Mouse (Mus musculus) intestine, postnatal 0 days (tissue): ENCODE measurements around the gene Endod1. TPM values are rescaled to one million over a fixed set of nuclear protein-coding genes. Genes with fewer than 3 reads are reported as not detected.
A peak's percentile ranks its signal among the peaks of the same experiment; 100 is the strongest.
"Not testable (repeated sequence)": the region's sequence is repeated elsewhere in the genome, so short reads cannot be mapped to it uniquely, and the experiment has no call there.

Experiments
- ATAC-seq: fragments of 200-750 bp; cut with Nextera tagmentation; 2 replicates; pipeline ENCODE4 v1.8.0; 2017; ENCODE audit warnings: mild to moderate bottlenecking, moderate TSS enrichment, moderate library complexity
- H3K27ac ChIP-seq: fragments of 300-500 bp; sonication (generic); 2 replicates; pipeline ENCODE4 v1.5.1; 2014; ENCODE audit warnings: mild to moderate bottlenecking, low read depth, low read length, moderate library complexity
- H3K27me3 ChIP-seq: fragments of 300-500 bp; sonication (generic); replicated peaks from 2 replicates; pipeline ENCODE4 v1.6.1; 2014; ENCODE audit warnings: low read length, mixed read lengths; ENCODE audit not compliant: control insufficient read depth, insufficient read depth
- H3K36me3 ChIP-seq: fragments of 300-500 bp; sonication (generic); 2 replicates; pipeline ENCODE4 v1.6.1; 2014; ENCODE audit warnings: mild to moderate bottlenecking, moderate library complexity; ENCODE audit not compliant: control insufficient read depth, insufficient read depth
- H3K4me1 ChIP-seq: fragments of 300-500 bp; sonication (generic); replicated peaks from 2 replicates; pipeline ENCODE4 v1.6.1; 2014; ENCODE audit warnings: antibody characterized with exemption, low read length, mixed read lengths; ENCODE audit not compliant: control insufficient read depth, insufficient read depth
- H3K4me2 ChIP-seq: fragments of 300-500 bp; sonication (generic); replicated peaks from 2 replicates; pipeline ENCODE4 v1.6.1; 2014; ENCODE audit warnings: low read depth, mild to moderate bottlenecking, moderate library complexity
- H3K4me3 ChIP-seq: fragments of 300-500 bp; sonication (generic); 2 replicates; pipeline ENCODE4 v1.5.1; 2014; ENCODE audit warnings: low read depth, low read length
- H3K9ac ChIP-seq: fragments of 300-500 bp; sonication (generic); 2 replicates; pipeline ENCODE4 v1.6.1; 2014; ENCODE audit warnings: mild to moderate bottlenecking, low read depth, low read length
- H3K9me3 ChIP-seq: fragments of 300-500 bp; sonication (generic); 2 replicates; pipeline ENCODE4 v1.6.1; 2016; ENCODE audit warnings: mixed run types; ENCODE audit not compliant: control insufficient read depth
- CTCF ChIP-seq: sonication (generic); IDR thresholded peaks from 2 replicates; pipeline ENCODE4 v1.5.1; 2016; ENCODE audit warnings: low read depth, mild to moderate bottlenecking, control low read depth, antibody characterized with exemption, moderate library complexity
- WGBS: fragments of 180-500 bp; shearing (Covaris S2); extraction: QIAGEN DNeasy Blood & Tissue Kit; methylation state at CpG from one replicate; pipeline ENCODE4 v1.1.7; 2014; 5-methylcytosine and 5-hydroxymethylcytosine counted together
- polyA plus RNA-seq: library from polyadenylated mRNA; unstranded; fragments of >200 nt; fragmentation: Nextera tagmentation; extraction: Ambion mirVana; gene quantifications from 2 replicates; pipeline ENCODE4 v1.2.1, GENCODE M21; 2015

The Endod1 gene
- polyA plus RNA-seq, 1 experiment from 2014 or later: 36.8 TPM

- no peaks in the 10 kb centered on the region for H3K4me1 ChIP-seq
- no peak for ATAC-seq
Measured at GRCm38 (mm10) chr9:14349380-14349779, 31.9 kb downstream of the Endod1 start.

GRCm38 (mm10) chr9:14348416-14348815, 32.9 kb downstream of the Endod1 start:
- Histone ChIP-seq H3K4me2 (no peak overlapping the region), H3K27ac (no peak overlapping the region), H3K36me3 (no peaks in the 10 kb centered on the region), H3K9ac (no peak overlapping the region), H3K4me1 (no peaks in the 10 kb centered on the region), H3K9me3 (no peaks in the 10 kb centered on the region), H3K27me3 (no peaks in the 10 kb centered on the region), H3K4me3 (no peak overlapping the region)
- 0 out of 2 replicates have a peak, but pooled peaks have one; percentile 51 for ATAC-seq
- peak; percentile 75 for TF ChIP-seq CTCF
- WGBS: 62% methylated on average over 4 of the region's 4 CpGs

More at GRCm38 (mm10) chr9:14349380-14349779, 31.9 kb downstream of the Endod1 start:
- Histone ChIP-seq H3K9me3 (no peaks in the 10 kb centered on the region), H3K4me2 (no peak overlapping the region), H3K27me3 (no peaks in the 10 kb centered on the region), H3K9ac (no peak overlapping the region), H3K27ac (no peak overlapping the region), H3K36me3 (no peaks in the 10 kb centered on the region), H3K4me3 (no peak overlapping the region)
- WGBS: 87% methylated on average over 5 of the region's 5 CpGs
- TF ChIP-seq CTCF: no peak

GRCm38 (mm10) chr9:14345866-14346265, 35.4 kb downstream of the Endod1 start:
- H3K27ac ChIP-seq, H3K27me3 ChIP-seq, H3K4me3 ChIP-seq, H3K36me3 ChIP-seq, H3K9ac ChIP-seq, H3K4me1 ChIP-seq, H3K4me2 ChIP-seq, ATAC-seq, H3K9me3 ChIP-seq: not testable (repeated sequence)
- 83% methylated on average over 4 of the region's 4 CpGs for WGBS

GRCm38 (mm10) chr9:14342041-14342668, 39.2 kb downstream of the Endod1 start:
- TF ChIP-seq CTCF: peak; percentile 92
- no peaks in the 10 kb centered on the region for H3K27me3 ChIP-seq
- 0 out of 2 replicates have a peak, but pooled peaks have one; percentile 31 for ATAC-seq

GRCm38 (mm10) chr9:14338701-14339100, 42.6 kb downstream of the Endod1 start:
- Histone ChIP-seq H3K9me3 (no peaks in the 10 kb centered on the region), H3K9ac (no peak overlapping the region), H3K27ac (no peak overlapping the region), H3K4me2 (no peak overlapping the region), H3K4me3 (no peak overlapping the region), H3K4me1 (no peaks in the 10 kb centered on the region), H3K27me3 (no peaks in the 10 kb centered on the region), H3K36me3 (no peaks in the 10 kb centered on the region)
- ATAC-seq: no peak
- TF ChIP-seq CTCF: no peak
- 63% methylated on average over 3 of the region's 3 CpGs for WGBS

More at GRCm38 (mm10) chr9:14342041-14342668, 39.2 kb downstream of the Endod1 start:
- Histone ChIP-seq H3K4me1 (no peaks in the 10 kb centered on the region), H3K9ac (no peak overlapping the region), H3K36me3 (no peaks in the 10 kb centered on the region), H3K4me2 (no peak overlapping the region), H3K9me3 (no peaks in the 10 kb centered on the region), H3K4me3 (no peak overlapping the region), H3K27ac (no peak overlapping the region)
- 56% methylated on average over 4 of the region's 4 CpGs for WGBS

GRCm38 (mm10) chr9:14336901-14337300, 44.4 kb downstream of the Endod1 start:
- Histone ChIP-seq H3K4me2 (no peak overlapping the region), H3K9me3 (no peaks in the 10 kb centered on the region), H3K4me3 (no peak overlapping the region), H3K9ac (no peak overlapping the region), H3K27me3 (no peaks in the 10 kb centered on the region), H3K4me1 (no peaks in the 10 kb centered on the region), H3K36me3 (no peaks in the 10 kb centered on the region), H3K27ac (no peak overlapping the region)
- 93% methylated on average over 3 of the region's 3 CpGs for WGBS
- TF ChIP-seq CTCF: no peak
- ATAC-seq: no peak

- H3K4me1 ChIP-seq: no peaks in the 10 kb centered on the region
- H3K27me3 ChIP-seq: no peaks in the 10 kb centered on the region
- no peaks in the 10 kb centered on the region for H3K36me3 ChIP-seq
- no peak overlapping the region for H3K4me3 ChIP-seq
- no peaks in the 10 kb centered on the region for H3K9me3 ChIP-seq
- no peak overlapping the region for H3K4me2 ChIP-seq
- no peak overlapping the region for H3K27ac ChIP-seq
- TF ChIP-seq CTCF: no peak
- 75% methylated on average over 4 of the region's 4 CpGs for WGBS
- no peak for ATAC-seq
- H3K9ac ChIP-seq: no peak overlapping the region
Measured at GRCm38 (mm10) chr9:14335829-14336228, 45.5 kb downstream of the Endod1 start.
